Mouse (Mus musculus) megakaryocyte, embryonic 14.5 days (primary cell): Measurements from ENCODE around the gene Hps3.

ENCODE experiments used
- FLI1 ChIP-seq: IDR thresholded peaks from 2 replicates; pipeline ENCODE4 v1.6.1; 2012; ENCODE audit warnings: low read length, inconsistent platforms, mixed read lengths
- GATA1 ChIP-seq: IDR thresholded peaks from 3 replicates; pipeline ENCODE4 v1.6.1; 2012; ENCODE audit warnings: mixed read lengths, low read length, inconsistent platforms, borderline replicate concordance

GRCm38 (mm10) chr3:19986123-19986522 is 49.0 kb downstream of the Hps3 start:
- TF ChIP-seq FLI1 (no peak), GATA1 (no peak)
